Mouse (Mus musculus) ovary, adult 18-20 months (tissue): ENCODE measurements around the gene Acad12.
"Not testable (repeated sequence)": the region's sequence is repeated elsewhere in the genome, so short reads cannot be mapped to it uniquely, and the experiment has no call there.

Source experiments
- DNase-seq: peaks from one replicate; pipeline ENCODE4 v3.0.0; 2022; ENCODE audit warnings: low spot score, mixed read lengths

Acad12 gene

GRCm38 (mm10) chr5:121612036-121612435 is 6.7 kb downstream of the Acad12 start:
- DNase-seq, result no peak

GRCm38 (mm10) chr5:121609556-121610135 is 9.1 kb downstream of the Acad12 start:
- not testable (repeated sequence) for DNase-seq

- peak; percentile 29 for DNase-seq
Measured at GRCm38 (mm10) chr5:121606151-121606550, 12.6 kb downstream of the Acad12 start.

GRCm38 (mm10) chr5:121603815-121604214 is 14.9 kb downstream of the Acad12 start:
- DNase-seq, result not testable (repeated sequence)

- peak; percentile 80 for DNase-seq
Measured at GRCm38 (mm10) chr5:121601547-121602299, 17.0 kb downstream of the Acad12 start.

- no peak for DNase-seq
Measured at GRCm38 (mm10) chr5:121598871-121599610, 19.7 kb downstream of the Acad12 start.

- DNase-seq, result no peak
Measured at GRCm38 (mm10) chr5:121597991-121598537, 20.7 kb downstream of the Acad12 start.

GRCm38 (mm10) chr5:121597332-121597731 is 21.4 kb downstream of the Acad12 start:
- no peak for DNase-seq

- no peak for DNase-seq
Measured at GRCm38 (mm10) chr5:121596226-121596625, 22.5 kb downstream of the Acad12 start.

- no peak for DNase-seq
Measured at GRCm38 (mm10) chr5:121595758-121596157, 23.0 kb downstream of the Acad12 start.

GRCm38 (mm10) chr5:121594714-121595313 is 23.9 kb downstream of the Acad12 start:
- no peak for DNase-seq

GRCm38 (mm10) chr5:121593451-121594401 is 25.0 kb downstream of the Acad12 start, which contains the start of gene Aldh2:
Gene Aldh2 (minus strand): TSS chr5:121593824.
- DNase-seq, result peak; percentile 86

GRCm38 (mm10) chr5:121592816-121593407 is 25.8 kb downstream of the Acad12 start:
- no peak for DNase-seq

GRCm38 (mm10) chr5:121592064-121592815 is 26.5 kb downstream of the Acad12 start:
- DNase-seq, result no peak

- peak; percentile 50 for DNase-seq
Measured at GRCm38 (mm10) chr5:121591417-121592063, 27.2 kb downstream of the Acad12 start.

- DNase-seq, result no peak
Measured at GRCm38 (mm10) chr5:121589928-121590327, 28.8 kb downstream of the Acad12 start.

- DNase-seq, result no peak
Measured at GRCm38 (mm10) chr5:121586400-121587039, 32.2 kb downstream of the Acad12 start.

- no peak for DNase-seq
Measured at GRCm38 (mm10) chr5:121585699-121586098, 33.0 kb downstream of the Acad12 start.

GRCm38 (mm10) chr5:121585005-121585404 is 33.7 kb downstream of the Acad12 start:
- DNase-seq, result no peak
